Mouse (Mus musculus) neural tube, embryonic 11.5 days (tissue): ENCODE results near the gene Atp6v1f. TPM values are rescaled to one million over a fixed set of nuclear protein-coding genes. Genes with fewer than 3 reads are reported as not detected.

Experiments
- polyA plus RNA-seq: library from polyadenylated mRNA; unstranded; fragments of >200 nt; fragmentation: Nextera tagmentation; extraction: Ambion mirVana; gene quantifications from 2 replicates; pipeline ENCODE4 v1.2.1, GENCODE M21; 2014

Atp6v1f gene
- polyA plus RNA-seq, 1 experiment from 2014 or later, result 194 TPM

Other genes with a start within 250 kb of the Atp6v1f start
- 35.5 and 42.2 TPM in 2 replicates for gene Hilpda, start 195.2 kb upstream of the Atp6v1f start, polyA plus RNA-seq
- gene Fam71f2, start 188.1 kb upstream of the Atp6v1f start, polyA plus RNA-seq, result 0.32 and 0.33 TPM in 2 replicates
- gene Fam71f1, start 148.6 kb upstream of the Atp6v1f start, polyA plus RNA-seq, result 0.32 TPM in 1 of 2 replicates, not detected in the other
- 289 and 291 TPM in 2 replicates for gene Calu, start 119.6 kb upstream of the Atp6v1f start, polyA plus RNA-seq
- gene Opn1sw, start 79.2 kb upstream of the Atp6v1f start, polyA plus RNA-seq, result 0.15 and 0.20 TPM in 2 replicates
- gene Ccdc136, start 71.4 kb upstream of the Atp6v1f start, polyA plus RNA-seq, result 36.8 and 40.1 TPM in 2 replicates
- 4.6 and 5.8 TPM in 2 replicates for gene Flnc, start 34.5 kb upstream of the Atp6v1f start, polyA plus RNA-seq
- not detected in 2 replicates for gene Atp6v1fnb, start 3.7 kb downstream of the Atp6v1f start, polyA plus RNA-seq
- 11.8 and 13.1 TPM in 2 replicates for gene Kcp, start 40.2 kb downstream of the Atp6v1f start, polyA plus RNA-seq
- gene Irf5, start 58.9 kb downstream of the Atp6v1f start, polyA plus RNA-seq, result 1.5 and 2.2 TPM in 2 replicates
- 109 and 118 TPM in 2 replicates for gene Tnpo3, start 142.2 kb downstream of the Atp6v1f start, polyA plus RNA-seq
- gene Tspan33, start 226.5 kb downstream of the Atp6v1f start, polyA plus RNA-seq, result 5.0 and 5.2 TPM in 2 replicates